Mouse (Mus musculus) mouse trophoblast stem cell (cell line): ENCODE measurements around the gene Gapt.

Experiments used
- in situ Hi-C, 2 experiments: fragments of 300-500 bp; cut with MseI, MboI; formaldehyde crosslinking; loops; 2 replicates in 1 of 2; 3 replicates in 1 of 2; pipeline ENCODE4 v1.15.1; 2025

Gene Gapt

GRCm38 (mm10) chr13:110363722-110364121 is 6.7 kb upstream of the Gapt start:
- in situ Hi-C loops, result no loop called here

GRCm38 (mm10) chr13:110351051-110351450 is 5.9 kb downstream of the Gapt start:
- in situ Hi-C loops, result no loop called here

- in situ Hi-C loops, result no loop called here
Measured at GRCm38 (mm10) chr13:110346707-110347106, 10.3 kb downstream of the Gapt start.

GRCm38 (mm10) chr13:110342602-110343001 is 14.4 kb downstream of the Gapt start:
- in situ Hi-C loops, result no loop called here

- in situ Hi-C loops, result no loop called here
Measured at GRCm38 (mm10) chr13:110332958-110333597, 23.9 kb downstream of the Gapt start.

- in situ Hi-C loops, result no loop called here
Measured at GRCm38 (mm10) chr13:110318746-110319145, 38.3 kb downstream of the Gapt start.

GRCm38 (mm10) chr13:110307188-110307587 is 49.8 kb downstream of the Gapt start:
- in situ Hi-C loops, result no loop called here
